Mouse (Mus musculus) layer of hippocampus, adult 9-10 months (tissue): ENCODE measurements at regions not wholly inside any gene's neighbourhood (a gene's known extent, or its start where the extent isn't known, plus 50 kb on each side); places are given as distances from the start of the nearest gene placed in this dataset.
A peak's percentile ranks its signal among the peaks of the same experiment; 100 is the strongest.

Source experiments
- DNase-seq: peaks from one replicate; pipeline ENCODE4 v3.0.0; 2022; ENCODE audit warnings: low spot score

DNA sequence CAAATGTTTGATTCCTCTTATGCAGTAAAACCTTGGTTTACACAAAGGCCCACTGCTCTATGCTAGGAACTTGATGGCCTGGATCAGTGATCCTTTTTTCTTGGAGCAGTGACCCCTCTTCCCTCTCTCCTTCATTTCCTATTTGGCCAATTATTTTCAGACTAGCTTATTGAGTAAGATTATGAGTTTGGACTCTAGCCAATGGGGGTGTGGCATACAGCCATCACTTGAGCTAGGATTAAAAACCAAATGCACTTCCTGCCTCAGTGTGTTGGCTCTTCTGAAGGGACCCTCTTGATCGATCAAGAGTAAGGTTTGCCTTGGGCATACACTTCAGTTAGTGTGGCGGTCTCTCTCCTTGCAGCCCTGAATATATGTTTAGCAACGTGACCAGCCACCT lies 1172.6 kb upstream of the Gulo start:
- DNase-seq, result no peak

DNA sequence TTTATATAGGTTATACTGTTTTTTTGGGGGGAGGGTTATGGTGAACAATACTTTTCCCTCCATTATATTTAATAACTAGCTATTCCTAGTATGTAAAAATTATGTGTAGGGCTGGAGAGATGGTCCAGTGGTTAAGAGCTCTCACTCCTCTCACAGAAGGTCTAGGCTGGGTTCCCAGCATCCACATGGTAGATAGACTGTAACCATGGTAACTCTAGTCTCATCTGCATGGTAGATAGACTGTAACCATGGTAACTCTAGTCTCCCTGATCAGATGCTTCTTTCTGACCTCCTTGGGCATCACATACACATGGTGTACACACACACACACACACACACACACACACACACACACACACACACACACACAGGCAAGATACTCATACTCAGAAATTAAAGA lies 1170.5 kb upstream of the Gulo start:
- DNase-seq, result no peak

DNA sequence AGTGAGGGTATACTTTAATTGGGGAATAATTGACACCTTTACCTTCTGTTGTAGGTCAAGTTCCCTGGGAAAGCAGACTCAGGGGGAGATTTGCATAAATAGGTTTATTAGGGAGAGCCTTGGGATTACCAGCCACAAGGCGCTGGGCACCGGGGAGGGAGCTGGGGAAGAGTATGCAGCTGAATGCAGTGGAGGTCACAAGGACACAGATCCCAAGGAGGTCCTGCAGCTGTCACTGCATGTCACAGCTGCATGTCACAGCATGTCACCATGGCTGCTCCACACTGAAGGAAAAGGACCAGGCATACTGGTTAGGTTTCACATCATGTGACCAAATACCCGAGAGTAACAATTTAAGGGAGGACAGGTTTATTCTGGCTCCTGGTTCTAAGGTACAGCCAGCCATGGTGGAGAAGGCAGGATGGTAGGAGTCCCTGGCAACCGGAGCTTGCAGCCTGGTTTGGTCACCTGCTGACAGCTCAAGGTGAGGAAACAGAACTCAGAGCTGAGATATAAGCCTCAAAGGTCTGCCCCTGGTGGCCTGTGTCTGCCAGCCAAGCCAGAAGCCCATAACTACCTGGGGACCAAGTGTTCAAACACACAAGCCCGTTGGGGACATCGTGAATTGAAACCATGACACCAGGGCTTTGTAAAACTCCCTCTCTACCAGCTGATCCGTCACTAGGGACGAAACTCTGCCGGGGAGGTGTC lies 1169.5 kb upstream of the Gulo start:
- DNase-seq, result no peak

DNA sequence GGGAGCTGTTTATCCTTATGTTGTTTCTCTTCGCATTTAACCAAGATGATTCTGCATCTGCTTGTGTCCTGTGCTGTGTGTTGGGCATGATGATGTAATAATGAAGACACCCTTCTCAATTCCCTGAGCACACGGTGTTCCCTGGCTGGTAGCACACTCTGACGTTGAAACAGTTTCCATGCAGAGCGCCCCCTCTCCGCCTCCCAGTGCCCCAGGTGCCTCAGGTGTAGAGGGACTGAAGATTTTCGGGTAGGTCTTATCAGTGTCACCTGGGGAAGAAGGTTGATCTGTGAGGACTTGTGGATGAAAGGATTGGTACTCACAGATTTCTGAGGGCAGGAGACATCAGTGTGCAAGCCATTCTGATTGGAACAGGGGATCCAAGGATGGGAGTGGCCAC lies 1167.7 kb upstream of the Gulo start:
- no peak for DNase-seq

DNA sequence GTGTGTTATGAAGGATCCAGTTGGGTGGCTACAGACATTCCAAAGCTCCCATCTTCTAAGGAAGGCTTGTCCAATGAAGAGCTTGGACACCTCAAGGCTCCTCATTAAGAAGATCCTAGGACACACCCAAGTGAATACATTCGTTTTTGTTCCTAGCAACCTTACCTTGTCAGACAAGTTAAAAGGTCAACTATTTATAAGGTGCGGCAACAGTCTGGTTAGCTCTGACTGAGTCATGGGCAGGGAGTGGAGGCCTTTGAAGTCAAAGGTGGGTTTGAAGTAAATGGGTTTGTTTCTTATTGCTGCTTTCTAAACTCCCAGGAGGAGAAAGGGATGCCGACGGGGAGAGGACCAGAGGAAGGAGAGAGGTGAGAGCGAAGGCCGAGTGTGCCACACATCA lies 1167.1 kb upstream of the Gulo start:
- no peak for DNase-seq

DNA sequence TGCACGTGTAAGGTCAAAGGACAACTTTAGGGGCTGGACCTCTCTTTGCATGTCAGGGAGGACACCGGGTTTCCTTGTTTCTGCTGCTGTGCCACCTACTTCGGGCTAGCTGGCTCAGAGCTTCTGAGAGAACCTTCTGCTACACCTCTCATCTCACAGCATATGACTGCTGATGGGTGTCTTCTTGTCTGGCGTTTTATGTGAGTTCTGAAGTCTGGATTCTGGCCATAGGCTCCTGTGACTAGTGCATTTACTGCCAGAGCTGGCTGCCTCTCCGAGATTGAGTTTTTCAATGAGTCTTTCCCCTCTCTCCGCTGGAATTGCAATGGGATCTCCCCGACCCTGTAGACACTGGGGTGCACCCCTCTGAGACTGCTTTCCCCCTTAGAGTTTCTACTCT lies 1165.9 kb upstream of the Gulo start:
- DNase-seq, result no peak

DNA sequence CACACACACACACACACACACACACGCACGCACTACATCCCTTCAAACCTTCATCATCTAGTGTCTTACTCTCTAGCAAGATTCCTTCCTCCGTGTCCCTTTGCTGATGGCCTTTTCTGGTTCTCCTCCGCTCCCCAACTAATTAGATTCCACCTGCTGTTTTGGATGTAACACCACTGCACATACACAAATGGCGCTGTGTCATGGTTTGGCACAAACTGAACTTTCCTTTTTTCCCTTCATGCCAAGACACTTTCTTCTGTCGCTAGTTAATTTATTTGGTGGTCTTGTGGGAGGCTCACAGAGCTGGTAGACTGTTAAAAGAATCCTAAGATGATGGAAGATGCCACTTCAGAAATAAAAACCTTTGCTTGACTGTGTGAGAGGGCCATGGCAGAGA lies 1161.8 kb upstream of the Gulo start:
- DNase-seq, result no peak

DNA sequence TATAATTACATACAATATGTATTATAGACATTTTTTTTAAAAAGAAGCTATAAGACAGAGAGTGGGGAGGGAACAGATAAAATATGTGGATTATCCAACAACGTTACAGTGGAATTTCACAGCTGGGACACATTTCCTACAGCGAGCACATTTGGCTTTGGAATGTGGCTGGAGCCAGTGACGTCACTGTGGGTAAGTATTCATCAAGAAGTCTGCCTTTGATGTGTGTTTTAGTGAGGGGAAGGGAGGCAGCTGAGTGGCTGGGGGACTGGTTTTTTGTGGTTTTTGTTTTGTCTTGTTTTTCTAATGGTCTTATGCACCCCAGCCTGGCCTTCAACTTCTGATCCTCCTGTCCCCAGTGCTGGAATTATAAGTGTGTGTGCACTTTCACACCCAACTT lies 1161.2 kb upstream of the Gulo start:
- no peak for DNase-seq

DNA sequence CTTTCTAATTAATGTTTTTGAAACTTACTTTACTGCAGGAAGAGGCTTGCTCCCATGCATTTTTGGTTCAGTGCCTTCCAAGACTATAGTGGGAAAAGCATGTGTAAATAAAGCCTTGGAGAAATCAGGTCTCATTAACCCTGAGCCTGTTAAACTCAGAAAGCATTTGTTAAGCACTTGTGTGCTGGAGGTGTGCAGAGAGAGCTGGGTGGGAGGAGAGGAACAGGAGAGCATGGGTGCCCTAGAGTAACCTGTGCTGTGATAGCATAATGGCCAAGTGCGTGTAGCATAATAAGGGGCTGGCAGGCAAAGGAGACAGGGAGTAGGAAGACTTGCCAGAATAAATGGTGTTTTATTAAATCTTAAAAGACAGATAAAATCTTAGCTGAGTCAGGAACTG lies 1160.2 kb upstream of the Gulo start:
- no peak for DNase-seq

DNA sequence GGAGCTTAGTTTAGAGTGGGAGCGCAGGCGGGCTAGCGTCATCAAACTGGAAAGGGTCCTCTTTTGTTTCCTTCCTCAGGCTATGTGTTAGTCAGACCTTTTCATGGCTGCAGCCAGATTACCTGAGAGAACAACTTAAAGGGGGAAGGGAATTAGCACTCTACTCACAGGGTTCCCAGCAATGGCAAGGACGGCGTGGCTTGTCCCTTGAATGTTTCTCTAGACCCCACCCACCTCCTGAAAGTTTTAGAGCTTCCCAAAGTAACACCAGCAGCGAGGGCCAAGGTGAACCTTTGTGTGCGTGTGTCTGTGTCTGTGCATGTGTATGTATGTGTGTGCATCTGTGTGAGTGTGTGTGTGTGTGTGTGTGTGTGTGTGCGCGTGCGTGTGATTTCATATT lies 1151.0 kb upstream of the Gulo start:
- no peak for DNase-seq

DNA sequence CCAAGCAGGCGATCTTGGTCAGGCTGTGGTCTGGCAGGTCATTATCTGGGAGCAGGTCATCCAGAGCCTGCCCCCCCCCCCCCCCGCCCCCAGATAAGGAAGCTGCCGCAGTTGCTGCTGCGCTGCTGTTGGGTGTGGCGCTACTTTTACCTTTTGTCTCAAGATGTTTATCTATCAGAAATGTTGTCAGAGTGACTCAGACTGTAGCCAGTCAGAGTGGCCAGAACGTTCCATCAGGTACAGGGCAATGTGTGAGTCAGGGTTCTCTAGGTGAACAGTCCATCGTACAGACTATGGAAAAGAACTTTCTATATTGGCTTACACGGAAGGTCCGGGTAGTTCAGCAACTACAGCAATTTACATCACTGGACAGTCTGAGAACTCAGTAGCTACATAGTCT lies 1149.9 kb upstream of the Gulo start:
- DNase-seq, result no peak

DNA sequence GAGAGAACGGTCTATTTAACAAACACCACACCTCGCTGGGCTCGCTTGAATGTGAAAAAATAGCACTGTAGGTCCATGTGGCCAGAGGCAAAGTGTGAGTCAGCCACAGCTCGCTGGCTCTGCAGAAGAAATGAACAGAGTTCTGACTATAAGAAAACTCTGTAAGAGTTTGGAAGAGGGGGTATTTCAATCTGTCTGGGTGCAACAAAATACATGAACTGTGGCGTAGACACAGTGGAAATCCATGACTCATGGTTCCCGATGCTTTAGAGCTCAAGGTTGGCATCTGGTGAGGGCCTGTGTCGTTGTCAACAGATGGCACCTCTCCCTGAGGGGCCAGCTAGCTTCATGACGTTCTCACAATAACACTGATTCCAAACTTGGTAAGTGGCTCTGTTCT lies 1147.4 kb upstream of the Gulo start:
- no peak for DNase-seq

DNA sequence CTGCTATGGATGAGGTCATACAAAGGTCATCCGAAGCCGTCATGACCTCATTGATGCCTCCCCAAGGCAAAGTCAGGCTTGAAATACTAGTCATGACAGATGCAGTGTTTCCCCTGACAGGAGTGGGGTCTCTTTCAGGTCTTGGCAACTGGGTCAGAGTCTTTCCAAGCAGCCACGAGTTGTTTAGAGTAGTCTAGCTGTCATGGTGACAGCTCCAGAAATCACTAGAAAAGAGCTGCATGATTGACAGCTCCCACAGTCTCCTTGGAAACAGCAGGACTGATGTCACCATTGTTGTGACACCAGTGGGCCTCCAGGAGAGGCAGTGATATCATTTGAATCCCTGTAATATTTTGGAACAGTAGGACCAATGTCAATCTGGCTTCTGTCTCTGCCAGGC lies 1144.6 kb upstream of the Gulo start:
- no peak for DNase-seq

DNA sequence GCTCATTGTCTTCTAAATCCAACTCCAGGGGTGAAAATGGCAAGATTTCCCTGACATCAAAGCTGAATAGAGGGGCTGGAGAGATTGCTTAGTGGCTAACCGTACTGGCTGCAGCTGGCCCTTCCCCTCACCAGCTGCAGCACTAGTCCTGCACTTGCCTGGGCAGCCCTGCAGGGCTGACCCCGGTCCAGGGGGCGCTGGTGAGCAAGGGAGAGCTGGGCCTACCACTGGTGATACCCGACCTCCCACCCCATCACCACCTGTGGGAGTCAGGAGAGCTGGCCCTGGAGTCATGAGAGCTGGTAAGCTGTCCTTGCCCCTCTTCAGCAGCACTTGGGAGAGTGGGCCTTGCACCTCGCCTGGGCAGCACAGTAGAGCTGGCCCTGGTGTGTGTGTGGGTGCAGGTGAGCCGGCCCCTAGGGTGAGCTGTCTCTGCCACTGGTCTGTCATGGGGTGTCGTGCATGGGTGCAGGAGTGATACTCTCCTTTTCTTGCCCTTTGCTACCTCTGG lies 1141.0 kb upstream of the Gulo start:
- no peak for DNase-seq

DNA sequence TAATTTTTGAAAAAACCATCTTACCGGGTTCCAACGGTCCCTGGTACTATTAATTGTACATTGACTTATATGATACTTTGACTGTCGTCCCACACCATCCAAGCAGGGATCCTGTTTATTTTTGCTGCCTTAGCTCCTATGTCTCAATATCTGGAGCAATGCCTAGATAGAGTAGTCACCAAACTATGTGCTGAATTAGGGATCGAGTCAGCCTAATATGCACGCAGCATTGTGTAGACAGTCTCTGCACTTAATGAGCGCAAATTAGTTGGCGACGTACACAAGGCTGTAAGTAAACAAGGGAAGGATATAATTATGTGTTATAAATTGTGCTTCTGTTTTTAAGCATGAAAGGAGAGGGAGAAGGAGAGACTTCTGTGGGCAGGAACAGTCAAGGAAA lies 1140.1 kb upstream of the Gulo start:
- no peak for DNase-seq

DNA sequence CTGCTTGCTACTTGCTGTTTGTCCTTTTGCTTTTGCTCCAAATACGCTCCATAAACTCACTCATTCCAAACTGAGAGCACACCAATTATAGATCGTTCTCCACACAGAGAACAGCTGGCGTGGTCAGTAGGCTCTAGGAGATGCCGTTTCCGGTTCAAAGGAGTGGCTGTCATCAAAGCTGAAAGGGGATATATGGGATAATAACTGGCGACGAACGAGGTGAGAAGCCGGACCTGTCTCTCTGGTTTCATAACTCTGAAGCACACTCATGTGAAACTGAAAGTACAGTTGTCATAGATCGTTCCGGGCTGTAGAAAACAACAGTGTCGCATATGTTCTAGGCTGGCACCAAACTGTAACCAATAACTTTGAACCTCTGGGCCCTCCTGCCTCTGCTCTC lies 1137.6 kb upstream of the Gulo start:
- no peak for DNase-seq

DNA sequence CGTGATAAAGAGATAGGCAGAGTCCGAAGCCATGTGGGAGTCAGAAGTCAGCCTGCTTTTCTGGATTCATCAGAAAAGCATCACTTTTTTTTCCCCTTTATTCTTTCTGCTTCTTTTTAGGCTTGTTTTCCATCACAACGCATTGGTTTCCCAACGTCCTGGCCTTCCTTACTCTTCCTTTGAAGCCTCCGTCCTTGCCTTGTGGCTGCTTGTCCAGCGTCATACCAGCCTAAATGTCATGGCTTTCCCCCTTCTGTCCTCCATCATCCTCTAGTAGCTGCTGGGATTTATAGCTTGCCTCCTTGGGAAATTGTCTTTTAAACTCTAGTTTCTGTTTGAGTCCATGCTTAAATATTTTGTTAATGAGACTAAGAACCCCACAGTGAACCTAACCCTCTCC lies 1136.0 kb upstream of the Gulo start:
- no peak for DNase-seq

DNA sequence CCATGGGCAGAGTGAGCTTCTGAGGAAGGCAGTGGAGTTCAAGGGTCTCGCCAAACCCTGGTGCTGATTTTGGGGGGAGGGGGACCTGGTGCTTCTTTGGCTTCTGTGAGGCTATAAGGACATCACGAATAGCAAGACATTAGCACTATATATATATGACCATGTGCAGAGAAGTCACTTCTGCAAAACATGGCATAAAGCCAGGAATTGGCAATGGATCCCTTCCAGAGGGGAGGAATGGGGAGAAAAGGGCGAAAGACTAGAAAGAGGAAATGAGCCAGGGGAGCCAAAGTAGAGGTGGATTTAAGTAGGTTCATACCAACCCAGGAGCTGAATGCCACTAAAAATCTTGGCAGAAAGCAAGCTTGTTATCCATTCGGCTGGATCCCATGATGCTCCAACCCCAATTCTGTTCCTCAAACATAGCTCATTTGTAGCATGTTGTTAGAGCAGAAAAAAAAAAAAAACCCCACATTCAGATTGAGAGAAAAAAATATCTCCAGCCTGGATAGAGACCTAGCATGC lies 1135.5 kb upstream of the Gulo start:
- no peak for DNase-seq

DNA sequence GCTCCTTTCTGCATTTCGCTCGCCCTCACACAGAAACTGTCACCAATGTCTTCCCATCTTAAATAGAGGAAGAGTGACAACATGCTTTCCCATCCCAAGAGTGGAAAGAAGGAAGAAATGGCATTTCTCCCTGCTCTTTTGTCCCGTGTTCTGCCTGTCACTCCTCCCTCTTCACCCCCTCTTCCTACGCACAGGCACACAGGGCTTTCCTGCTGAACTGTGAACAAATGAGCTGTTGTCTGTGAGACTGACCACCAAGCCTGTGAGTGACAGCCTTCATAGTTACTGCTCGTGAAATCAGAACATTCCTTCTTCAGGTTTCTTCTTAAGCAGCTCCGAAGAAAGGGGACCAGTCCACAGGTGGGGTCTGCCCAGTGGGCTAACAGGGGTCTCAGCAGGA lies 1134.8 kb upstream of the Gulo start:
- DNase-seq, result no peak

DNA sequence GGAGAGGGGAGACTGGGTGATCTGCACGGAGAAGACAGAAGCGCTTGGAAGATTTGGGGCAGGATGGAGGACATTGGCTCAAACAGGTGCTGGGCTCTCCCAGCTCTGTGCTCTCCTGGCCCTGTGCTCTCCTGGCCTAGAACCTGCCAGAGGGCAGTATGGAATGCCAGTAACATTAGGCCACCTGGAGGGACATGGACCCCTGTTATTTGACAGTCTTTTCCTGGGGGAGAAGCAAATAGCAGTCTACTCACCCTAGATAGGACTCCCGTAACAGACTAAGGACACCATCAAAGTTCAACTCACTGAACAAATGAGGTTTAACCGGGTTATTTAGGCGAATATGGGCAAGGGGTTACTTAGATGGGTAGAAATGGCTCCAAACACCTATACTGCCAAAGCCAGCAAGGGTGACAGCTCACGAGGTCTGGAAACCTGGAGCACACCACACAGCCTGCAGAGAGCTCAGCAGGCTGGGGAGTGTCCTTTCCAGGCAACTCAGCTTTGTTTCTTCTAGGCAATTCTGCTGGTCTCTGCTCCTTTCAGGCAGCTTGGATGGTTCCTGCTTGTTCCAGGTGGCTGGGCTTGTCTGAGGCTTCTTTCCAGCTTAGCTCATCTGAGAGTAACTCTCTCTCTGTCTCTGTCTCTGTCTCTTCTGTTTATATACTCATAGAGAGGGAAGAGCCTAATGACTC lies 1133.7 kb upstream of the Gulo start:
- no peak for DNase-seq

DNA sequence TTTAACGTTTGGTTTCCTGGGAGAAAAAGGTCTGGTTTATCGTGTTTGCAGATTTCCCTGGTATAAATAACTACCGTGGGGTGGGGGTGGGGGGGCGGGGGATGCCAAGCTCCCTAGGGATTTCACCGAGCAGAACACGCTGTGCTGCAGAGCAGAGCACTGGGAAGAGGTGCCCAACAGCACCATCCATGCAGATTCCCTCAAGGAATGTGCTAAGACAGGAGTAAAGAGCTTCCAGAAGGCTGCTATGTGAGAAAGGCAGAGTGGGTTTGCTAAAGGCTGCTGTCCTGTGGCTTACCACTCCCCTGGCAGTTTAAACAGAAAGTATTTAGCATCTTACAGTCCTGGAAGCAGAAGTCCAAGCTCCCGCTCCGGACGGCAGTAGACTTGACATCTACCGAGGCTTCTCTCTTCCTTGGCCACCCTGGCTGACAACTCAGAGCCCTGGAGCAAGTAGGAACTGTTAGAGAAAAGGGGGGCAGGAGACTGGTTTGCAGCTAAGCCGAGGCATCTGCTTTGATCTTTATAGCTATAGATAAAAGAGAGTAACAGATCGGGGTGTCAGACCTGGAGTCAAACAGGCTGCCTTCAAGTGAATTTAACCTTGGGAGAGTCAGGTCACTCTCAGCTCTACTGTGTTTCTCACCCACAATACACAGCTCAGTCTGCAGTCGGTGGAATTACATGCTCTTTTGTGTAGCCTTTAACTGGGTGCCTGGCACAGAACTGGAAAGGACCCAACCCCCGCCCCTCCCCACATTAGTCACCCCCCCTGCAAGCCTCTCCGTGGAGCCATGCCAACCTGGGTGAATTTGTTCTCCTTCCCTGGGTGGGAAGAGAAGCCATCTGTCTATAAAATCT lies 1132.8 kb upstream of the Gulo start:
- DNase-seq, result peak; percentile 59

DNA sequence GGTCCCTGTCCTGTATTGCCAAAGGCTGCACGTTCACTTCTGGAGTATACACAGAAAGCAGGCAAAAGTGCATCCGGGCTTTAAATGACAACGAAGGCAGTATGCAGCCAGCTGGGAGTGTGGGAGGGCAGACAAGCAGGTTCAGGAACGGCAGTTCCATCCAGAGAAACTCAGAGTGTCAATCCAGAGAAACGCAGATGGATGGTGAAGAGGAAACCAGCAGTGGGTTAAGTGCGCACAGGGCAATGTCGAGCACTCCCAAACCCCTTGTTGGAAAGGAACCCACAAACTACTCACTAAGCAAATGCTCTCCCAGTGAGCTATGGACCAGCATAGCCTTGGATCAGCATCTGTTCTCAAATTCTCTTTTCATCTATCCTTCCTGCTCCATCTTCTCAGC lies 1132.1 kb upstream of the Gulo start:
- DNase-seq, result peak; percentile 56

DNA sequence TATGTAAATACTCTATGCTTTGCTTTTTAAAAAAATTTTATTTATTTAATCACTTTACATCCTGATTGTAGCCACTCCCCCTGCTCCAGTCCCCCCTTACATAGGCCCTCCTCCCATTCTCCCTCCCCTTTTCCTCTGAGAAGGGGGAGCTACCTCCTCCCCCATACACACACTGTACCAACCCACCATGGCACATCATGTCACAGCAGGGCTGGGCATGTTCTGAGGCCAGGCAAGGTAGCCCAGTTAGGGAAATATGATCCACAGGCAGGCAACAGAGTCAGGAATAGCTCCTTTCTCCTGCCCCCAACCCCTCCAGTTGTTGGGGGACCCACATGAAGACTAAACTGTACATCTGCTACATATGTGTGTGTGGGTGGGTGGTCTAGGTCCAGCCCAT lies 1130.7 kb upstream of the Gulo start:
- no peak for DNase-seq
